Mouse (Mus musculus) embryonic facial prominence, embryonic 12.5 days (tissue): ENCODE data around the gene Sowahd. TPM values are rescaled to one million over a fixed set of nuclear protein-coding genes. Genes with fewer than 3 reads are reported as not detected.

Source experiments
- ATAC-seq: fragments of 200-750 bp; cut with Nextera tagmentation; 2 replicates; pipeline ENCODE4 v1.8.0; 2017; ENCODE audit not compliant: insufficient number of reproducible peaks, insufficient read depth, low FRiP score, low TSS enrichment
- H3K27ac ChIP-seq: fragments of 300-500 bp; sonication (generic); 2 replicates; pipeline ENCODE4 v1.5.1; 2016; ENCODE audit warnings: mild to moderate bottlenecking
- H3K27me3 ChIP-seq: fragments of 300-500 bp; sonication (generic); 2 replicates; pipeline ENCODE4 v1.6.1; 2016; ENCODE audit warnings: mild to moderate bottlenecking, moderate library complexity
- H3K36me3 ChIP-seq: fragments of 300-500 bp; sonication (generic); 2 replicates; pipeline ENCODE4 v1.6.1; 2016; ENCODE audit warnings: mild to moderate bottlenecking
- H3K4me1 ChIP-seq: fragments of 300-500 bp; sonication (generic); 2 replicates; pipeline ENCODE4 v1.6.1; 2016
- H3K4me2 ChIP-seq: fragments of 300-500 bp; sonication (generic); replicated peaks from 2 replicates; pipeline ENCODE4 v1.6.1; 2016; ENCODE audit warnings: mild to moderate bottlenecking, moderate library complexity
- H3K4me3 ChIP-seq: fragments of 300-500 bp; sonication (generic); 2 replicates; pipeline ENCODE4 v1.5.1; 2016; ENCODE audit warnings: mild to moderate bottlenecking
- H3K9ac ChIP-seq: fragments of 300-500 bp; sonication (generic); 2 replicates; pipeline ENCODE4 v1.6.1; 2016; ENCODE audit warnings: mild to moderate bottlenecking, moderate library complexity
- H3K9me3 ChIP-seq: fragments of 300-500 bp; sonication (generic); 2 replicates; pipeline ENCODE4 v1.6.1; 2016; ENCODE audit warnings: mild to moderate bottlenecking, moderate library complexity
- WGBS: fragments of 180-500 bp; shearing (Covaris S2); methylation state at CpG from one replicate; pipeline ENCODE4 v1.1.7; 2016; 5-methylcytosine and 5-hydroxymethylcytosine counted together
- polyA plus RNA-seq: library from polyadenylated mRNA; unstranded; fragments of >200 nt; fragmentation: Nextera tagmentation; extraction: Ambion mirVana; gene quantifications from 2 replicates; pipeline ENCODE4 v1.2.1, GENCODE M21; 2016

The Sowahd gene
- polyA plus RNA-seq = not detected in 2 replicates

- H3K27ac ChIP-seq = no peak within 1 kb of the TSS
- H3K9ac ChIP-seq = no peak within 1 kb of the TSS
- H3K4me1 ChIP-seq = no peaks in the 10 kb centered on the region
- ATAC-seq = no peak
- peaks cover 59% of the 10 kb centered on the region for H3K27me3 ChIP-seq
- WGBS = 21% methylated on average over 35 of the region's 38 CpGs
- H3K4me2 ChIP-seq = peak within 1 kb of the TSS; percentile 48
- H3K36me3 ChIP-seq = no peaks in the 10 kb centered on the region
- peak within 1 kb of the TSS; percentile 31 for H3K4me3 ChIP-seq
- no peaks in the 10 kb centered on the region for H3K9me3 ChIP-seq
Measured at GRCm38 (mm10) chrX:37048066-37048889, at the start of gene Sowahd. TSS of gene Sowahd (plus strand) at chrX:37048845.

GRCm38 (mm10) chrX:37013870-37014269, 34.8 kb upstream of the Sowahd start:
- Histone ChIP-seq H3K27ac (no peak overlapping the region), H3K9me3 (no peaks in the 10 kb centered on the region), H3K9ac (no peak overlapping the region), H3K4me2 (no peak overlapping the region), H3K4me3 (no peak overlapping the region), H3K27me3 (no peaks in the 10 kb centered on the region), H3K4me1 (no peaks in the 10 kb centered on the region), H3K36me3 (no peaks in the 10 kb centered on the region)
- WGBS = 66% methylated on average over 5 of the region's 5 CpGs
- no peak for ATAC-seq

GRCm38 (mm10) chrX:37018150-37018654, 30.4 kb upstream of the Sowahd start:
- Histone ChIP-seq H3K4me1 (no peaks in the 10 kb centered on the region), H3K9ac (no peak overlapping the region), H3K4me2 (no peak overlapping the region), H3K9me3 (no peaks in the 10 kb centered on the region), H3K36me3 (no peaks in the 10 kb centered on the region), H3K27me3 (no peaks in the 10 kb centered on the region), H3K27ac (no peak overlapping the region), H3K4me3 (no peak overlapping the region)
- no peak for ATAC-seq
- 90% methylated on average over 9 of the region's 9 CpGs for WGBS

- no peak overlapping the region for H3K4me2 ChIP-seq
Measured at GRCm38 (mm10) chrX:37019045-37019444, 29.6 kb upstream of the Sowahd start.

GRCm38 (mm10) chrX:37022690-37023089, 26.0 kb upstream of the Sowahd start:
- Histone ChIP-seq H3K4me1 (no peaks in the 10 kb centered on the region), H3K36me3 (no peaks in the 10 kb centered on the region), H3K27me3 (no peaks in the 10 kb centered on the region), H3K9me3 (no peaks in the 10 kb centered on the region), H3K4me3 (no peak overlapping the region), H3K27ac (no peak overlapping the region), H3K9ac (no peak overlapping the region), H3K4me2 (no peak overlapping the region)
- WGBS = 20% methylated on average over 3 of the region's 3 CpGs
- no peak for ATAC-seq

More at GRCm38 (mm10) chrX:37019045-37019444, 29.6 kb upstream of the Sowahd start:
- no peaks in the 10 kb centered on the region for H3K4me1 ChIP-seq
- no peak overlapping the region for H3K9ac ChIP-seq
- no peak overlapping the region for H3K27ac ChIP-seq
- H3K9me3 ChIP-seq = no peaks in the 10 kb centered on the region
- no peak for ATAC-seq
- WGBS = 66% methylated on average over 3 of the region's 3 CpGs
- H3K36me3 ChIP-seq = no peaks in the 10 kb centered on the region
- H3K27me3 ChIP-seq = no peaks in the 10 kb centered on the region
- H3K4me3 ChIP-seq = no peak overlapping the region

GRCm38 (mm10) chrX:37023652-37024309, 24.9 kb upstream of the Sowahd start:
- Histone ChIP-seq H3K27me3 (no peaks in the 10 kb centered on the region), H3K36me3 (no peaks in the 10 kb centered on the region), H3K9ac (no peak overlapping the region), H3K4me3 (no peak overlapping the region), H3K4me1 (no peaks in the 10 kb centered on the region), H3K9me3 (no peaks in the 10 kb centered on the region), H3K4me2 (no peak overlapping the region), H3K27ac (no peak overlapping the region)
- no peak for ATAC-seq
- 69% methylated on average over 10 of the region's 10 CpGs for WGBS

GRCm38 (mm10) chrX:37028378-37028777, 20.3 kb upstream of the Sowahd start:
- Histone ChIP-seq H3K4me1 (no peaks in the 10 kb centered on the region), H3K4me3 (no peak overlapping the region), H3K9ac (no peak overlapping the region), H3K9me3 (no peaks in the 10 kb centered on the region), H3K27ac (no peak overlapping the region), H3K27me3 (no peaks in the 10 kb centered on the region), H3K36me3 (no peaks in the 10 kb centered on the region), H3K4me2 (no peak overlapping the region)
- 55% methylated on average over 3 of the region's 3 CpGs for WGBS
- no peak for ATAC-seq

- Histone ChIP-seq H3K4me2 (no peak overlapping the region), H3K36me3 (no peaks in the 10 kb centered on the region), H3K9ac (no peak overlapping the region), H3K4me3 (no peak overlapping the region), H3K27me3 (peaks cover 14% of the 10 kb centered on the region), H3K4me1 (no peaks in the 10 kb centered on the region), H3K27ac (no peak overlapping the region), H3K9me3 (no peaks in the 10 kb centered on the region)
- WGBS = 19% methylated on average over 9 of the region's 9 CpGs
- ATAC-seq = no peak
Measured at GRCm38 (mm10) chrX:37042726-37043125, 5.9 kb upstream of the Sowahd start.

- Histone ChIP-seq H3K4me2 (peak overlapping the region; percentile 48), H3K4me3 (peak overlapping the region; percentile 31), H3K9ac (no peak overlapping the region), H3K27ac (no peak overlapping the region), H3K27me3 (peaks cover 64% of the 10 kb centered on the region), H3K9me3 (no peaks in the 10 kb centered on the region), H3K4me1 (no peaks in the 10 kb centered on the region), H3K36me3 (no peaks in the 10 kb centered on the region)
- WGBS = 19% methylated on average over 68 of the region's 70 CpGs
- 0 out of 2 replicates have a peak, but pooled peaks have one; percentile 41 for ATAC-seq
Measured at GRCm38 (mm10) chrX:37048890-37049823, 512 bp downstream of the Sowahd start.

GRCm38 (mm10) chrX:37063902-37064301, 15.3 kb downstream of the Sowahd start:
- Histone ChIP-seq H3K27ac (no peak overlapping the region), H3K9me3 (no peaks in the 10 kb centered on the region), H3K27me3 (no peaks in the 10 kb centered on the region), H3K36me3 (no peaks in the 10 kb centered on the region), H3K4me3 (no peak overlapping the region), H3K4me2 (no peak overlapping the region), H3K9ac (no peak overlapping the region), H3K4me1 (no peaks in the 10 kb centered on the region)
- ATAC-seq = no peak
- 79% methylated on average over 9 of the region's 9 CpGs for WGBS

- H3K4me1 ChIP-seq = no peaks in the 10 kb centered on the region
- H3K27ac ChIP-seq = no peak overlapping the region
- no peak for ATAC-seq
- no peaks in the 10 kb centered on the region for H3K9me3 ChIP-seq
- no peak overlapping the region for H3K4me3 ChIP-seq
- 80% methylated on average over 3 of the region's 3 CpGs for WGBS
- no peaks in the 10 kb centered on the region for H3K36me3 ChIP-seq
- no peak overlapping the region for H3K9ac ChIP-seq
- no peaks in the 10 kb centered on the region for H3K27me3 ChIP-seq
- no peak overlapping the region for H3K4me2 ChIP-seq
Measured at GRCm38 (mm10) chrX:37067299-37067698, 18.7 kb downstream of the Sowahd start.
